Mouse (Mus musculus) B cell, adult 62 days (primary cell): ENCODE data around the gene Defa37. TPM values are rescaled to one million over a fixed set of nuclear protein-coding genes. Genes with fewer than 3 reads are reported as not detected.

Experiments used
- total RNA-seq: library from RNA; stranded (reverse); gene quantifications from 4 replicates; pipeline ENCODE4 v1.2.4, GENCODE M21; 2023

Gene Defa37
- total RNA-seq: not detected in 4 replicates

GRCm38 (mm10) chr8:21565086-21565485 lies at the start of gene Defa37:
Defa37 (plus strand) TSS chr8:21565386.

GRCm38 (mm10) chr8:21528732-21529131 lies 36.5 kb upstream of the Defa37 start, which contains the start of gene Defa32:
Defa32 (plus strand) TSS chr8:21529032.

GRCm38 (mm10) chr8:21582706-21583105 lies 17.5 kb downstream of the Defa37 start, which contains the start of gene Defa28:
Defa28 (plus strand) TSS chr8:21583006.

GRCm38 (mm10) chr8:21594408-21594807 lies 29.2 kb downstream of the Defa37 start, which contains the start of gene Gm7861:
Gm7861 (minus strand) TSS chr8:21594508.

Other genes with a start within 250 kb of the Defa37 start
- gene Defa27, start 249.8 kb upstream of the Defa37 start, total RNA-seq: not detected in 4 replicates
- not detected in 4 replicates for gene Defa29, start 238.4 kb upstream of the Defa37 start, total RNA-seq
- gene Defa2, start 186.9 kb upstream of the Defa37 start, total RNA-seq: not detected in 4 replicates
- not detected in 4 replicates for gene Defa33, start 173.6 kb upstream of the Defa37 start, total RNA-seq
- gene Defa36, start 138.0 kb upstream of the Defa37 start, total RNA-seq: not detected in 4 replicates
- not detected in 4 replicates for gene Gm7849, start 108.8 kb upstream of the Defa37 start, total RNA-seq
- not detected in 4 replicates for gene Defa20, start 56.1 kb upstream of the Defa37 start, total RNA-seq
- gene Defa32, start 36.4 kb upstream of the Defa37 start, total RNA-seq: not detected in 4 replicates
- not detected in 4 replicates for gene Defa28, start 17.6 kb downstream of the Defa37 start, total RNA-seq
- gene Gm7861, start 29.1 kb downstream of the Defa37 start, total RNA-seq: not detected in 4 replicates
- gene Defa26, start 52.8 kb downstream of the Defa37 start, total RNA-seq: not detected in 4 replicates
- gene Defa17, start 90.4 kb downstream of the Defa37 start, total RNA-seq: not detected in 4 replicates
- not detected in 4 replicates for gene Defa34, start 100.4 kb downstream of the Defa37 start, total RNA-seq
- gene AY761184, start 138.3 kb downstream of the Defa37 start, total RNA-seq: not detected in 4 replicates
- not detected in 4 replicates for gene Defa24, start 169.1 kb downstream of the Defa37 start, total RNA-seq